Mouse (Mus musculus) midbrain, embryonic 16.5 days (tissue): Measurements from ENCODE around the gene Tmem179. TPM values are rescaled to one million over a fixed set of nuclear protein-coding genes. Genes with fewer than 3 reads are reported as not detected.

ENCODE experiments used
- polyA plus RNA-seq: library from polyadenylated mRNA; unstranded; fragments of >200 nt; fragmentation: Nextera tagmentation; extraction: Ambion mirVana; gene quantifications from 2 replicates; pipeline ENCODE4 v1.2.1, GENCODE M21; 2015

Gene Tmem179
- polyA plus RNA-seq, 1 experiment from 2014 or later, result 100 TPM

Other genes with a start within 250 kb of the Tmem179 start
- gene A530016L24Rik, start 27.3 kb downstream of the Tmem179 start, polyA plus RNA-seq, result 0.16 and 0.17 TPM in 2 replicates
- 0.53 and 0.67 TPM in 2 replicates for gene Inf2, start 72.0 kb upstream of the Tmem179 start, polyA plus RNA-seq
- gene Adssl1, start 103.3 kb upstream of the Tmem179 start, polyA plus RNA-seq, result 4.0 and 4.2 TPM in 2 replicates
- 41.7 and 44.1 TPM in 2 replicates for gene Siva1, start 127.9 kb upstream of the Tmem179 start, polyA plus RNA-seq
- gene Akt1, start 158.1 kb upstream of the Tmem179 start, polyA plus RNA-seq, result 58.7 and 60.4 TPM in 2 replicates
- 0.73 and 1.2 TPM in 2 replicates for gene Zbtb42, start 162.1 kb upstream of the Tmem179 start, polyA plus RNA-seq
- gene Cep170b, start 203.7 kb upstream of the Tmem179 start, polyA plus RNA-seq, result 36.0 and 39.4 TPM in 2 replicates
- 4.9 and 5.9 TPM in 2 replicates for gene Pld4, start 243.9 kb upstream of the Tmem179 start, polyA plus RNA-seq